Mouse (Mus musculus) mature B cell (primary cell): ENCODE measurements around the gene Gm17387.
"Not testable (repeated sequence)": the region's sequence is repeated elsewhere in the genome, so short reads cannot be mapped to it uniquely, and the experiment has no call there.

Experiments used
- in situ Hi-C: fragments of 300-500 bp; cut with MboI; formaldehyde crosslinking; loops from 2 replicates; pipeline ENCODE4 v1.14.3; 2019

Gm17387 gene

DNA sequence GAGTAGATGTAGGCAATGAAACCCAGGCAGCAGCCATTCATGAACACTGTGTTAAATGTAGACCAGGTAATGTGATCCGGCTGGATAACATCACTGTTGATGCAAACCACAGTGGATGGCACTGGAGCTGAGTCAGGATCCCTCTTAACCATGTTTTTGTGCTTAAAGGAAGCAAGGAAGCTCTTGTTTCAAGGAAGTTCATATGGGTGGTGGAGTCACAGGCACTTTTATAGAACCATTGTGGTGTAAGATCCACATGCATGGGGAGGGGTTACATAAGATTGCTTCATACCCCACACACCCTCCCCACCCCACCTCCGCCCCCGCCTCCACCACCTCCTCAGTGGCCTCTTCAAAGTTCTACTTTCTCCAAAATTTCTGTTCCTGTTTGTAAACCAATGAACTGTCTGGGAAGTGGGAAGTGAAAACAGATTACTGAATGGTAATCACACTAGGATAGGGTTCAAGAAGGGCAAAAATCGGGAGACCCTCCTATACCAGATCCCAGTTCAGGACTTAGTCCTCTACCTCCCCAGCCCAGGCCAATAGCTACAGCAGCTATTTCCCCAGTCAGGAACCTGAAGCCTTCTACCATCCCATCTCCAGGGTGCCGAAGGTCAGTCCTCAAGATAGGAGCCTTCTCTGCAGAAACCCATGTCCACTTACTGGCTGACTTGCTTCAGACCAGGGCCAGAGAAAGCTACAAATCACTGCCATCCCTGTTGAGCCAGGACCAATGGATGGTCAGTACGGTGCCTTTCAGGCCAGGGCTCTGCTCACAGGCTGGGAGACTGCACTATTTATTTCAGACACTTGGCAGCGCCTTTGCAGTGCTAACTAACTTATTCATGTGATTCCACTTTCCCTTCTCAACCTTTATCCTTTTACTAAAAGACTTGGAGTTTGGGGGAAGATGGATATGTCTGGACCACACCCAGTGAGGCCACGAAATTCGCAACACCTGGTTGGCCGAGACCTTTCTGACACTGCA lies 11.9 kb upstream of the Gm17387 start:
- in situ Hi-C loops, result no loop called here

DNA sequence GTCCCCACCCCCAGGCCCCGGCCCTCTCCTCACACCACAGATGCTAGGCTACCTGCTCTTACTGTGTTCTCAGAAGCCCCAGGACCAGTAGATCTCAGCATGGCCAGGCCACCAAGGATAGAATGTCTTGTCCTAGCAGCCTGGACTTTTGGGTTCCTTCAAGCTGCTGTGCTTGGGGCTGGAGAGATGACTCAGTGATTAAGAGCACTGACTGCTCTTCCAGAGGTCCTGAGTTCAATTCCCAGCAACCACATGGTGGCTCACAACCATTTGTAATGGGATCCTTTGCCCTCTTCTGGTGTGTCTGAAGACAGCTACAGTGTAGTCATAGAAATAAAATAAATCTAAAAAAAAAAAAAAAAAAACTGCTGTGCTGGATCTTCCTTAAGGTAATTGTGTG lies 11.1 kb upstream of the Gm17387 start, which contains the start of gene Ifitm6:
Gene Ifitm6, minus strand, starts transcription at position 101 of the 400 bp plus-strand sequence.
- in situ Hi-C loops, result not testable (repeated sequence)

DNA sequence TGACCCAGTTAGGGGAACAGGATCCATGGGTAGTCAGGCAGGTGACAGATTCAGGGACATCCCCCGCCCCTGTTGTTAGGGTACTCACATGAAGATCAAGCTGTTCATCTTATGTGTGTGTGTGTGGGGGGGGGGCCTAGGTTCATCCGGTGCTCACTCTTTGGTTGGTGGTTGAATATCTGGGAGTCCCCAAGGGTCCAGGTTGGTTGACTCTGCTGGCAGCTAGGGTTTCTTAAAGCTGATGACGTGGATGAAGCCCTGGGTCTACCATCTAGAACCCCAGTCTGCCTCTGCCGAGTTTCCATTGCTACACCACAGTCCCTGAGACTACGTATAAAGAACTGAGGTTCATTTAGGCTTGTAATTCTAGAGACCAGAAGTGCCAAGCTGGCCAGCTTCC lies 9.9 kb upstream of the Gm17387 start:
- in situ Hi-C loops, result no loop called here

DNA sequence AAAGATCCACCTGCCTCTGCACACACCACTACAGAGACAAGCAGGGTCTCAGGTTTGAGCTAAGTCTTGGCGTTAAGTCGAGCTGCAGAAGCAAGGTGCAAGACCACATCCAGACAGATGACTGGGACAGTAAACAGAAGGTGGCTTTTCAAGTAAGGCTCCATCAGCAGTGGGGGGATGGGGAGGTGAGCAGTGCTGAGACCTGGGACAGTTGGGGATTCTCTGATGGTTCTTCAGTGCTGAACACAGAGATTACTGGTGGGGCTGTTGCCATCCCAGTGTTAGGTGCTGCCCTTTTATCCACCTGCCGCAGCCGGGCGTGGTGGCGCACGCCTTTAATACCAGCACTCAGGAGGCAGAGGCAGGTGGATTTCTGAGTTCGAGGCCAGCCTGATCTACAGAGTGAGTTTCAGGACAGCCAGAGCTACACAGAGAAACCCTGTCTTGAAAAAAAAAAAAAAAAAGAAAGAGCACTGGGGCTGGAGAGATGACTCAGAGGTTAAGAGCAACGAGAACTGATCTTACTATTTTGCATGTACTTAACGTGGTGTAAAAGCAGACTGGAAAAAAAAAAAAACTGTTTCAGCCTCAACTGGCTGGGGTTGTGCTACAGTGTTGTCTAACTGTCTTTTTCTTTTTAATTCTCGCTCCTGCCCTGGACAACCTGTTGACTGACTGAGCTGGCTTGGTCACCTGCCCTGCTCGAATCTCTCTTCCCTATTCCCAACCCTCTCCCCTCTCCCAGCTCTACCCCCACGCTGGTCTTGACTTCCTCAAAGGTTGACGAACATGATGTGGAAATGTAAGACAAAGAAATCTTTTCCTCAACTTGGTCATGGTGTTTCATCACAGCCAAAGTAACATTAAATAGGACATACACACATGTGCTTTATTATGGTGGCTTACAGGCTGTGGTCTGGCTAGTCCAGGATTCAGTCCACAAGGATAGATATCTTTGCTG lies 7.2 kb upstream of the Gm17387 start:
- in situ Hi-C loops, result no loop called here

DNA sequence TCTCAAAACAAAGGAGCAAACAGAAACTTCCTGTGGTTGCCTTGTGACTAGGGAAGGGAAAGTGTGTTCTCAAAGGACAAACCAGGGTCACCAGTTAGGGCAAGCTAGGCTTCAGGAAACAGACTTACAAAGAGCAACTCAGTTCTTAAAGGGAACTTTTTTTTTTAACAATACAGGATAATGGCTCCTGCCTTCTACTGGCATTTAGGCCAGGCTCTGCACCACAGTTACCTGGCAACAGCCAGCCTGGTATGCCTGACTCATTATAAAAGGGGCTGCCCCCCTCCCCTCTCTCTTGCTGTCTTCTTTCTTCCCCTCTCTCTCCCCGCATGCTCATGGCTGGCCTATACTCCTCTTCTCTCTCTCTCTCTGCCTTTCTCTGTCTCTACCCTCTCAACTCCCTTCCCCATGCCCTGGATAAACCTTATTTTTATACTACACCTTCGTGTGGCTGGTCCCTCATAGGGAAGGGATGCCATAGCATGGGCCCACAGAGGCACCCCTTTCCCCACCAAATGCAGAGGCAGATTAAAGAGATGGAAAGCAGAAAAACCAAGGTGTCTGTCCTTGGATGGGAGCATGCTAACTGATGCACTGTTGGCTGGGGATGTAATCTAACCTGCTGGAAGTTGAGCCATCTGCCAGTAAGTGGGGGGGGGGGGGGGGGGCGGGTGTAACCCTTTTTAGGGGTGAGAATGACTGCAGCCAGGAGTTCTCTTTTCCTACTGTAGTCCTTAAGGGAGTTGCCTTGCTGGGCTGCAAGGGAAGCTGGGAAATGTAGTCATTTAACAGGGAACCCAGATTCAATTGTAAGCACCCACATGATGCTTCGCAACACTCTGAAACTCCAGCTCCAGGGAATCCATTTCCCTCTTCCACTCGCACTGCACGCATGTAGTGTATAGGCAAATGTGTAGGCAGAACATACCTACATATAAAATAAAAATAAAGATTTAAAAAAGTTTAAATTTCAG lies 3.8 kb upstream of the Gm17387 start:
- in situ Hi-C loops, result no loop called here

DNA sequence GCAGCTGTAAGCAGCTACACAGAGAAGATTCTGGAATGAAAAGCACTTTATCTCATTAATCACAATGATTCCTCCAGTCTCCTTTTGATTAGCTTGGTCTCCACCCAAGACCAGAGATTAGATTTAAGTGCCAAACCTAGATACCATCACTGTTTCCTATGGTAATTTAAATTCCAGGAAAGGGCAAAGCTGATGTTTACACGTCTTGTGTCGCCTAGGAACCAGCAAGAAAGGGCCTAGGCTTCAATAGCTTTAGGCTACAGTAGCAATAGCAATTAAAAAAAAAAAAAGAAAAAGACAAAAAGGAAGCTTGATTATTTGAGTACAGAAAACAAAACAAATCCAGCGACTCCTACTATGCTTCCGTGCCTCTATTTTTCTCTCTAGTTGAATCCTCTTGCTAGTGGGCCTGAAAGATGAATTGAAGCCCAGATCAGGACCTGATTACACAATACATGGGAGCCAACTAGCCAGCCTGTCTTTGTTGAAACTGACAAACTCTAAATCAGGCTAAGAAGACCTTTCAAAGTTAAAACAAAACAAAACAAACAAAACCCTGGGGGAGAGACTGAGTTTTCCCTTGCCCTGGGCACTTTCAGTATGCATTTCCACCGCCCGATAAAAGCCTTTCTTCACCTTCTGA lies 2.7 kb upstream of the Gm17387 start:
- in situ Hi-C loops, result no loop called here

DNA sequence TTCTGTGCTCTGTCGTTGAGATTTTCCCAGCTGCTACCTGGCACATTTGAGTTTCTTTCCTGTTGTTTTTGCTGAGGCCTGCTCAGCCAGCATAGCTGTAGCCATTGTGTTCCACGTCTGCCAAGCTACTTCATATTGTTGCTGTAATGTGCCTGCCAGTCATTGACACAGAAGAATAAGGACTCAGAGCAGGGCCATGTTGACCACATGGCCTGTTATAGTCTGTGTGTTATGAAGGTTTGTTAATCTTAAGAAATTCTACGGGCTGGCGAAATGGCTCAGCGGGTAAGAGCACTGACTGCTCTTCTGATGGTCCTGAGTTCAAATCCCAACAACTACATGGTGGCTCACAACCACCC lies 2.2 kb upstream of the Gm17387 start:
- in situ Hi-C loops, result no loop called here

DNA sequence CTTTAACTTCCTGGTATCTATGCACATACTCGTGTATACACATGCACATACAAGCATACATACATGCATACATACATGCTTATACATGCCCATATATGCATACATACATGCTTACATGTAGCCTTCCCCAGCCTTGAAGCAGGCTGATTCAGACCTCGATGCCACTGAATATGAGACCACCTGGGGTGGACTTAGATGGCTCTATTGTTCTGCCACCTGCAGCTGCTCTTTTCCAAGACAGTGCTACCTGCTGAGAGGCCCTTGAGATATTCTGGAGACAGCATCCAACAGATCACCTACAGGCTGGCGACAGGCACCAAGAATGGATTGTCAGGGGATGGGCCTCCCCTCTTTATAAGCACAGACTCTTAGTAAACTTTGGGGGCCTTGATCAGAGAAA lies 1.5 kb downstream of the Gm17387 start:
- in situ Hi-C loops, result no loop called here

DNA sequence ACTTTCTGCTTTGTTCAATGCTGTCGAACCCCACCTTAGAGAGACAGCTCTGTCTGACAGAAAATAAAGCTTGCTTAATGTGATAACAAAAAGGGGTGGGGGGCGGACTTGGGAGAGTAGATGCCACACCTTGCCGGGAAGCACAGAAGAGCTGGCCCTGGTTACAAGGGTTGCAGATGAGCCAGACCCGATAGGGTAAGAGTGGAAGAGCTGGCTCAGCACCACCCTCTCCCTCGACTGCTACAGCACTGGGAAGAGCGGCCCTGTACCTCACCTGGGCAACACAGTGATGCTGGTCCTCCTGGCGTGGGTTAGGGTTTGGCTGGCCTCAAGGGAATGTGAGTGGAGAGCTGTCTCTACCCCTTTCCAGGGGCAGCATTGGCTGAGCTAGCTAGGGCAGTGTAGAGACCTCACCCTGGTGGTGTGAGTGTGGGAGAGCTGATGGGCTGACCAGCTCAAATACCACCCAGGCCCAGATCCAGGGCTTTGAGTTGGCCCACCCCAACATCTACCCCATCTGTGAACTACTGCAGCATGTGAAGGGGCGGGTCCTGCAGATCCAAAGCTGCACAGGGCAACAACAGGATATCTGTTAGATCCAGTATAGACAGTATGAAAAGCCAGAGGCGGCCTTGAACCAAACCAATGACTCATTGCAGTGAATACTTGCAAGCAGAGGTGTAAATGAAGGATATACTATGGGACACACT lies 3.7 kb downstream of the Gm17387 start:
- in situ Hi-C loops, result no loop called here

DNA sequence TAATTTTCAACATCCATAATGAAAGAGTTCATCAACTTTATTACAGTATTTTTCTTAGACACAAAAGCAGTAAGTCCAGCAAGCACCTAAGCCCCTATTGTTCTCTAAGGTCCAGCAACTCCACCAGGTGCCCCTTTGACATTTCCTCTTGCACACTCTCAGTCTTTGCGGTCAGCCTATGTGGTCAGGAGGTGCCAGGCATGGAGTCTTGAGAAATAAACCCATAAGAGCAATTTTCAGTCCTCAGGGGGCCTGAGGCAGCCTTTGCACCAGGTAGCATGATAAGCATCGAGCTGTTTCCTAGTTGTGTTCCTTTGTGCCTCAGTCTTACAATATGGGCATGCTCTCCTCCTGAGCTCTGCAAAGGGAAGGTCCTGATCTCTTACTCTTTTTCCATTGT lies 7.7 kb downstream of the Gm17387 start:
- in situ Hi-C loops, result not testable (repeated sequence)

DNA sequence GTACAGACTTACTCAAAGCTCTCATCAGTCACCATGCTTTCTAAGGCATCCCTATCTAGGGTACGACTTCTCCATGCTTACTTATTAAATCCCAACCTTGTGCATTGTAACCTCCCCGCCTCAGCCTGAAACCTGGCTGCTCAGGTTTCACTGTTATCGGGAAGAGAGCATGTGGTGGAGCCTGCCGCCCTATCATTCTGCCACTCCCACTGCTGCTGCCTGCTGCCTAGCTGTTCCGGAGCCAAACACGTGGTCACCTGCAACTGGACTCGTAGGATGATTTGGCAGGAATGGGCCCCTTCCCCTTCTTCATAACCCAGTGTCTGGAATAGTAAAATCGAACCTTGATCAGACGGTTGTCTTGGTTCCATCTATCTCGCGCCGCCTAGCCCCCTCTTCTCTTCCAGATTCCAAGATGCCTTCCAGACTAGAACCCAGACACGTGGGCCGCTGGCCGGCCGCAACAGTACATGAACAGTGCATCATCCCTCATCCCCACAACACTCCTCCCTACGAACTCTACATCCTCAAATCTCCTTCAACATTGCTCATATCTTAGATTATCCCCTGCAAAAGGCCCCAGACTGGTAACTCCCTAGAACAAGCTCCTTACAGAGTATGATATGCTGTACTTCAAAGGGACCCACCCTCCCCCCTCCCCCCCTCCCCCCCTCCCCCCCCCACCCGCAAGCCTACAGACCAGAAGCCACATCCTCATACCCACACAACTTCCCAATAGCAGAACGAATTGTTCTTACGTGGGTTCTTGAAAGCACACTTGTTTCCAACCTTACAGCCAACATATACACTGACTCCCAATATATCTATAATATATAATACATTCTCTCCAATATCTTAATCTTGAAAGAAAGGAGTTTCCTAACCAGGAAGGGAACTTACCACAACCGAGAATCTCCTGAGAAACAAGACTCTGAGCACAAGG lies 9.4 kb downstream of the Gm17387 start:
- in situ Hi-C loops, result no loop called here

DNA sequence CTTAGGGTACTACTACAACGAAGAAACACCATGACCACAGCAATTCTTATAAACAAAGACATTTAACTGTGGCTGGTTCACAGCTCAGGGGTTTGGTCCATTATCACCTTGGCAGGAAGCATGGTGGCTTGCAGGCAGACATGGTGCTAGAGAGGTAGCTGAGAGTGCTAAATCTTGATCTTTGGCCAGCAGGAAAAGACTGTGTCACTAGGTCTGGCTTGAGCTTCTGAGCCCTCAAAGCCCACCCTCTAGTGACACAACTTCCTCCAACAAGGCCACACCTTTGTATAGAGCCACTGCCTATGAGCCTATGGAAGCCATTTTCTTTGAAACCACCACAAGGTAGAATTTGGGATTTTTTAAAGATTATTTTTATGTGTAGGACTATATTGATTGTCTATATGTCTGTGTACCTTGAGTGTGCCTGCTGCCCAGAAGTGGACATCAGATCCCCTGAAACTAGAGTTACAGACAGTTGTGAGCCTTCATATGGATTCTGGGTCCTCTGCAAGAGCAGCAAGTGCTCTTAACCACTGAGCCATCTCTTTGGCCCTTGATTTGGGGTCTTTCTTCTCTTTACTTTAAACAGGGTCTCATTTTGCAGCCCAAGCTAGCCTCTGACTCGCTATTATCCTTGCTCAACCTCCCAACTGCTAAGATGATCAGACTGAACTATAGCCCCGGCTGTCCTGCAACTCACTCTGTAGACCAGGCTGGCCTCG lies 10.6 kb downstream of the Gm17387 start:
- in situ Hi-C loops, result no loop called here

DNA sequence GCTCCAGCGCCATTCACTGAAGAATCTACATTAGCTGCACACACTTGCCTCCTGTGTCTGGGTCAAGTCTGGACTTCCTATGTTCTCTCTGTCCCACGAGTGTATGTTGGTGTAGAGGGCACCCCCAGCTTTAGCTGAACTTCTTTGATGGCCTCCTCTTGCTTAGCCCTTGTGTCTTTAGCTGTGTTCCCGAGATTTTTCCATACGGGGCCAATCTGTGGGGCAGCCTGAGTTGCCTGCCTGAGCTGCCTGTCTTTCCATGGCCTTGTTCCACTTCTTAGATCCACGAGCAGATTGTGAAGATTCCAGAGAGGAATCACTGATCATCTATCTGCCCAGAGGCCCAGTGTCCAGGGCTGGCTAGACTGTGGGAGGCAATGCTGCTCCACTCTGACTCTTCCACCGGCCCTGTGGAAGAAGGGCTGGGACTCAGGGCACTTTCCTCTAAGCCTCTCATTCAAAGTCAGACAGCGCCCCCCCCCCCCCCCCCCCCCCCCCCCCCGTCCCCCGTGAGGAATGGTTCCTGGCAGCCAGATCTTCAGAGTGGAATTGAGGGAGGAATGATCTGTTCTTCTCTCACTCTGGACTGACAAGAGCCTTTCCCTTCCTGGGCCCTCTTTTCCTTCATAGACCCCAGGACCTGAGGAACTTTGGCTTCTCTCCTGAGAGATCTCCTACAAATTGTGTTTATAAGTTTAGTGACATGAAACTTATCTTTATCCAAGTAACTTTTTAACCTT lies 12.1 kb downstream of the Gm17387 start:
- in situ Hi-C loops, result no loop called here

DNA sequence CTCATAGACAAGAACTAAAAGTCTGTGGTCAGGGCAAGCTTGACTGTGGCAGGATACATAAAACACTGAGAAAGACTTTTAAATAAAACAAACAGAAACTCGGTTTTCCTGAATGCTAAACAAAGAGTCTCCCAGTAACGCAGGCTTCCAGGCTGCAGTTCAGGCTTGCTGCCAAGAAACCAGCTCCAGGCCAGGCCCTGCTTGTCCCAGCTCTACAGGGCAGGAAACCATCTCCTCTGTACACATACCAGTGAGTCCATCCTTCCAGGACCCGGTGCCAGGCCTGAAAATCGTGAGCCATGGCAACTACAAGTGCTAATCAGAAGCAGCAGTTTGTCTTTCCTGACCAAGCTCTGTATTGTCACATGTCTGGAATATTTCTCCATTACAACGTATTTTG lies 12.7 kb downstream of the Gm17387 start:
- in situ Hi-C loops, result no loop called here

DNA sequence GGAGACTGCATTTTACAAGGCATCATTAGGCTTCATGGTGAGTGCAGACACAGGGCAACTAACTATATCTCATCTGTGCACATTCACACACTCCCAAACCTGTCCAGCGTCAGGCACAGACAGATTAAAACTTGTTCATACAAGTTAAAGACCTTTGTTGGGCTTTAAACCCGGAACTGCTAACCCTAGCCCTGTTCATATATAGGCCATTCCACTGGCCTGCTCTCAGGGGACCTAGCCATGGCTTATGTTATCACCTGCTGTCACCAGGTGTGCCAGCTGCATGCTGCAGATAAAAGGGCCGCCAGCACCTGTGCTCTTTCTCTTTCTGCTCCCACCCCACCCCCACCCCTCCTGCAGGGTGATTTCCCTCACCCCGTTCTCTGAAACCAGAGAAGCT lies 13.6 kb downstream of the Gm17387 start:
- in situ Hi-C loops, result no loop called here

DNA sequence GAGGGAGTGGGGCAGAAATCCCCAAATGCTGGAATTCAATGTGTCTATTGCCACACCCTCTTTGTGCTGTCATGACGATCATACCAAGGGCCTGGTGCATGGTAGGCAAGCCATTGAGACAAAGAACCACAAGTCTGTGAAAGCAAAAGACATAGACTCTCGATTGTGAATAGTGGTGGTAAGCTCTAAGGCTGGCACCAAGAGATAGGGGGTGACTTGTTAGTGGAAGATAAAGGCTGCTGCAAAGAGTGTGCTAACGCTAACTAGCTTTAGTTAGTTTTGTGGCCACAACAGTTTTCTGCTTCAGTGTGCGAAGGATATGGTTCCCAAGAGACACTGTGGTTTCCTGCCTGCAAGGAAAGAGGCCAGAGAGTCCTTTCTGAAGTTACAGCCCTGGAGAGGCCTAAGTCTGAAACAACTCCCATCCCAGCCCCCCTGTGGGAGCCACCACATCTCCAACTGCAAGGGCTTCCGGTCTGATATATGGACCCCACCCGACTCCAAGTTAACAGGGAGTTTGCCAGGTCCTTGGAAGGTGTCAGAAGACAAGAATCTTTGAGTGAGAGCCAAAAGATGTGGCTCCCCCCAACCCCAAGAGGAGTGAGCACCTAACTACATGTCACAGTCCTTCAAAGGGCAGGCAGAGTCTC lies 18.1 kb downstream of the Gm17387 start:
- in situ Hi-C loops, result loop anchor here (5.0 kb wide), 1 partner anchor 145 kb away; the partner anchor contains the start of gene Cox8b
